Mouse (Mus musculus): ENCODE results near the gene Gm49383.
"Not testable (repeated sequence)": the region's sequence is repeated elsewhere in the genome, so short reads cannot be mapped to it uniquely, and the experiment has no call there.

Gene Gm49383

GRCm38 (mm10) chr12:69166861-69167581, 29.9 kb downstream of the Gm49383 start:
- DNase-seq (ENCODE audit: low read depth, low spot score), result not testable (repeated sequence)

- DNase-seq (ENCODE audit: low read depth, low spot score), result peak; percentile 42
Measured at GRCm38 (mm10) chr12:69164904-69165303, 32.0 kb downstream of the Gm49383 start.

- not testable (repeated sequence) for DNase-seq (ENCODE audit: low read depth, low spot score)
Measured at GRCm38 (mm10) chr12:69163586-69163985, 33.3 kb downstream of the Gm49383 start.

GRCm38 (mm10) chr12:69160677-69161076, 36.2 kb downstream of the Gm49383 start:
- DNase-seq (ENCODE audit: low read depth, low spot score), result not testable (repeated sequence)

DNA sequence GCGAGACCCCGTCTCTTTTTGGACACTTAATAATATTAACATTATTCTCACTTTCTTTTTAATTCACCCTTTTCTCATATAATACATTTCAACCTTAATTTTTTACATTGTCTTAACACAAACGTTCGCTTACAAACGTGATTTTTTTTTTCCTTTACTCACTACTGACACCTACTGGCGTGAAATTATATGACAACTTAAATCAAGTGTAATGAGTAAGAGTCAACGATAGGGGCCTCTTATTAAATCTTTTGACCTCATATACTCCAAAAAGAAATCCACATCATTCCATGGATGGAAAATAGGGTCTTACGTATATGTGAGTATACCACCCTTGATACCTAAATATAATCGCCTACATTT, 37.3 kb downstream of the Gm49383 start:
- peak; percentile 89 for DNase-seq (ENCODE audit: low read depth, low spot score)

GRCm38 (mm10) chr12:69158765-69159577, 37.9 kb downstream of the Gm49383 start, which contains the start of gene Rps29:
Gene Rps29 (minus strand): TSS chr12:69159186.
- DNase-seq (ENCODE audit: low read depth, low spot score), result peak; percentile 99

DNA sequence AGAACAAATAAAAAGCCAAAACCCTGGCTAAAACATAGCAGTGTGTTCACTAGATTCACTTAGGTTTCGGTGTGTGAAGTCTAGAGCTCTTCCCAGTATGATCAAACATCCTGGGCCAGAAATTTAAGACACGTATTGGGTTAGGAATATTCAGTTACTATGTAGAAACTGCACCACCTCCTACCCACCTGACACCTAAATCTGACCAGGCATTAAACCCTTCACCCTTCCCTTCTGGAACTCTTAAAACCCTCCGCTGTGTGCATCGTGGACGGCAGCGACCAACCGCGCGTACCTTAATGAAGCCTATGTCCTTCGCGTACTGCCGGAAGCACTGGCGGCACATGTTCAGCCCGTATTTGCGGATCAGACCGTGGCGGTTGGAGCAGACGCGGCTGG, 38.5 kb downstream of the Gm49383 start:
- DNase-seq (ENCODE audit: low read depth, low spot score), result no peak

GRCm38 (mm10) chr12:69157107-69157506, 39.8 kb downstream of the Gm49383 start:
- no peak for DNase-seq (ENCODE audit: low read depth, low spot score)

GRCm38 (mm10) chr12:69156436-69156835, 40.5 kb downstream of the Gm49383 start:
- DNase-seq (ENCODE audit: low read depth, low spot score), result no peak

GRCm38 (mm10) chr12:69155923-69156322, 41.0 kb downstream of the Gm49383 start:
- DNase-seq (ENCODE audit: low read depth, low spot score), result no peak

DNA sequence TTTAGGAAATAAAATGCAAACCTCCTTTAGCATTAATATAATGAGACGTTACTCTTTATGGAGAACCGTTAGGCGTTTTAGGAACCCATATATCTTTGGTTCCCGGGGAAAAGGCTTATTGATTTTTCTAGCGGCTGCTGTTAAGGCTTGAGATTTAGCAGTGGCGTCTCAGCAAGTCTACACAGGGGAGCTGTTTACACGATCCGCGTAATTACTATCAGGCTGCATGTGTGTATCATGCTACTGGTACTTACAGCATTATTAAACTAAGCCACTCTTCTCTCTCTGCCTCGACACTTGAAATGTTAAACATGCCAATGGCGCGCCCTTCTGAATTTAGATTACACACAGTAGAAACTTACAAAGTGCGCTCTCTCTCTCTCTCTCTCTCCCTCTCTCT, 46.9 kb downstream of the Gm49383 start:
- DNase-seq (ENCODE audit: low read depth, low spot score), result no peak

DNA sequence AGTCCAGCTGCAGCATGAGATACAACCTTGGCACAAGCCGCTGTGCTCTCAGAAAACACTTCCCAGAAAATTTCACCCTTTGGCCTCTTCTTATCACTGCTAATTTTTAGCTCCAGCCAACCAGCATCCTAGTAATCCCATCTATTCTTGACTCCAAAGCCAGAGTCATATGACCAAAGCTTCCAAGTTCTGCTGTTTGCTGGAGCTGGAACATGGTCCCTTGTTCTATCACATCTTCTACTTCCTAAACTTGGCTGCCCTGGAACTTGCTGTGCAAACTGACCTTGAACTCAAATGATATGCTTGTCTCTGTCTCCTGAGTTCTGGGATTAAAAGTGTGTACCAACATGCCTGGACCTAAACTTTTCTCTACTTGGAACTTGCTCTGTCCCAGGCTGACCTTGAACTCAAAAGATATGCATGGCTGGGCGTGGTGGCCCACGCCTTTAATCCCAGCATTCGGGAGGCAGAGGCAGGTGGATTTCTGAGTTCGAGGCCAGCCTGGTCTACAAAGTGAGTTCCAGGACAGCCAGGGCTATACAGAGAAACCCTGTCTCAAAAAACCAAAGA, 49.7 kb downstream of the Gm49383 start:
- DNase-seq (ENCODE audit: low read depth, low spot score), result no peak

GRCm38 (mm10) chr12:69143460-69143859, 53.4 kb downstream of the Gm49383 start:
- DNase-seq (ENCODE audit: low read depth, low spot score), result no peak

DNA sequence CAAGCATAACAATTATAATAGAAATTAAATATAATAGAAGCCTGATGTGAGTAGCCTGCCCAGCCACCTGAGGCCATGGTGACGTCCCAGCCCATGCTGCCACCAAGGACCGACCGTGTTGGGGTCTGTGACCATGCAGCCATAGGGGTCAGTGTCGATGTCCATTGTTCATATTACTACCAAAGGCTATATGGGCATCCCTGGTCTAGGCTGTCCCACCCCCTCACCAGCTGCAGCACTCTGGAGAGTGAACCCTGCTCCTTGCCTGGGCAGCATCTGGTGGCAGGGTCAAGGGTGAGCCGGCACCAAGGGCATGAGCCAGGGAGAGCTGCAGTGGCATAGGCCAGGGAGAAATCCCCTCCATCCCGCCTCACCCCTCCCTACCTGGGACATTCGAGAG, 57.1 kb downstream of the Gm49383 start:
- DNase-seq (ENCODE audit: low read depth, low spot score), result no peak

GRCm38 (mm10) chr12:69139201-69139600, 57.7 kb downstream of the Gm49383 start:
- no peak for DNase-seq (ENCODE audit: low read depth, low spot score)

Data from CD4-positive helper T cell, adult 2 months (primary cell).